Mouse (Mus musculus) thymus, adult 2 months (tissue): ENCODE data around the gene Metrnl. TPM values are rescaled to one million over a fixed set of nuclear protein-coding genes. Genes with fewer than 3 reads are reported as not detected.

ENCODE experiments used
- DNase-seq: peaks from one replicate; pipeline ENCODE4 v3.0.0; 2021
- H3K27ac ChIP-seq: fragments of 200-500 bp; 2 replicates; pipeline ENCODE4 v1.5.1; 2012; ENCODE audit warnings: low read length, control low read depth; ENCODE audit not compliant: control insufficient read depth, insufficient read depth
- H3K27me3 ChIP-seq: fragments of 200-500 bp; 2 replicates; pipeline ENCODE4 v1.6.1; 2012; ENCODE audit warnings: mild to moderate bottlenecking, low read length, moderate library complexity, mixed read lengths; ENCODE audit not compliant: control insufficient read depth, insufficient read depth
- H3K36me3 ChIP-seq: fragments of 200-500 bp; 2 replicates; pipeline ENCODE4 v1.6.1; 2012; ENCODE audit warnings: mild to moderate bottlenecking, low read length, moderate library complexity; ENCODE audit not compliant: control insufficient read depth, insufficient read depth
- H3K4me1 ChIP-seq: fragments of 200-500 bp; replicated peaks from 2 replicates; pipeline ENCODE4 v1.6.1; 2012; ENCODE audit warnings: low read length; ENCODE audit not compliant: control insufficient read depth, insufficient read depth
- H3K4me3 ChIP-seq: fragments of 200-500 bp; 2 replicates; pipeline ENCODE4 v1.5.1; 2012; ENCODE audit warnings: mild to moderate bottlenecking, low read length, control low read depth, moderate library complexity; ENCODE audit not compliant: control insufficient read depth, insufficient read depth
- CTCF ChIP-seq: fragments of 200-500 bp; IDR thresholded peaks from 2 replicates; pipeline ENCODE4 v1.5.1; 2012; ENCODE audit warnings: mild to moderate bottlenecking, control low read depth, low read length, moderate library complexity, borderline replicate concordance; ENCODE audit not compliant: control insufficient read depth, poor library complexity, insufficient read depth; ENCODE audit errors: extremely low read depth
- POLR2A ChIP-seq: fragments of 200-500 bp; IDR thresholded peaks from 2 replicates; pipeline ENCODE4 v1.6.1; 2012; ENCODE audit warnings: mild to moderate bottlenecking, low read length, control low read depth, moderate library complexity; ENCODE audit not compliant: control insufficient read depth, poor library complexity, insufficient read depth; ENCODE audit errors: extremely low read depth
- WGBS: fragments of 180-500 bp; shearing (Covaris S2); methylation state at CpG from one replicate; pipeline ENCODE4 v1.1.7; 2018; 5-methylcytosine and 5-hydroxymethylcytosine counted together
- polyA plus RNA-seq: library from polyadenylated mRNA; depleted of rRNA; stranded (reverse); fragments of >200 nt; gene quantifications from 2 replicates; pipeline ENCODE4 v1.2.3, GENCODE M21; 2012

Gene Metrnl
- polyA plus RNA-seq, 1 experiment: 17.6 TPM

- 91% methylated on average over 6 of the region's 6 CpGs for WGBS
- Histone ChIP-seq H3K36me3 (no peaks in the 10 kb centered on the region), H3K27ac (no peak overlapping the region)
Measured at GRCm38 (mm10) chr11:121717724-121718123, 16.4 kb downstream of the Metrnl start.

GRCm38 (mm10) chr11:121720752-121721151 is 19.4 kb downstream of the Metrnl start:
- H3K27ac ChIP-seq: no peak overlapping the region
- no peak for TF ChIP-seq POLR2A
- TF ChIP-seq CTCF: no peak
- H3K4me1 ChIP-seq: no peaks in the 10 kb centered on the region; the same call in 1 of the 2 replicates
- 82% methylated on average over 3 of the region's 3 CpGs for WGBS
- H3K4me3 ChIP-seq: no peak overlapping the region
- no peaks in the 10 kb centered on the region for H3K36me3 ChIP-seq
- no peaks in the 10 kb centered on the region for H3K27me3 ChIP-seq
- DNase-seq: no peak

More at GRCm38 (mm10) chr11:121717724-121718123, 16.4 kb downstream of the Metrnl start:
- H3K4me3 ChIP-seq: no peak overlapping the region
- TF ChIP-seq POLR2A (no peak), CTCF (no peak)
- DNase-seq: no peak
- H3K27me3 ChIP-seq: no peaks in the 10 kb centered on the region
- H3K4me1 ChIP-seq: no peaks in the 10 kb centered on the region; the same call in 1 of the 2 replicates

DNA sequence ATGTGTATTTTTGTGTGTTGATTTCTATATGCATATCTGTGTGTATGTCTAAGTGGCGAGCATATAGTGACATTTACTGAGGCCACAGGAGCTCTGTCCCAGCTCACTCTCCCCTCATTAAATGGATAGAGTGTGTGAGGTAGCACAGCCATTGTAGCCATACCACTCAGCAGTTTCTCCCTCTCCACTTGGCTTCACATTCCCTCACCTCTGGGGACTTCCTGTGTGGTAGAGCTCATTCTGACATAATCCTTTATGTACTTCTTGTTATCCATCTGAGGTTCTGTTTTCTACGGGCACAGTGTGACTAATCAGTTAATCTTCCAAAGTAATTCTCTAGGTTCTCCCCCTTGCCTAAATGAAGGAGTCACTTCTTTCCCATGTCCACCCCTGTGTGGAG is 21.1 kb downstream of the Metrnl start:
- Histone ChIP-seq H3K4me3 (no peak overlapping the region), H3K27me3 (no peaks in the 10 kb centered on the region), H3K4me1 (no peaks in the 10 kb centered on the region; the same call in 1 of the 2 replicates), H3K36me3 (no peaks in the 10 kb centered on the region), H3K27ac (no peak overlapping the region)
- no peak for TF ChIP-seq POLR2A
- TF ChIP-seq CTCF: no peak
- WGBS: 64% methylated on average over 2 of the region's 2 CpGs
- DNase-seq: no peak

- no peak for DNase-seq
- Histone ChIP-seq H3K4me3 (no peak overlapping the region), H3K27ac (no peak overlapping the region), H3K27me3 (no peaks in the 10 kb centered on the region), H3K36me3 (no peaks in the 10 kb centered on the region), H3K4me1 (no peaks in the 10 kb centered on the region)
- TF ChIP-seq CTCF (no peak), POLR2A (no peak)
- 86% methylated on average over 2 of the region's 2 CpGs for WGBS
Measured at GRCm38 (mm10) chr11:121726625-121727024, 25.3 kb downstream of the Metrnl start.

DNA sequence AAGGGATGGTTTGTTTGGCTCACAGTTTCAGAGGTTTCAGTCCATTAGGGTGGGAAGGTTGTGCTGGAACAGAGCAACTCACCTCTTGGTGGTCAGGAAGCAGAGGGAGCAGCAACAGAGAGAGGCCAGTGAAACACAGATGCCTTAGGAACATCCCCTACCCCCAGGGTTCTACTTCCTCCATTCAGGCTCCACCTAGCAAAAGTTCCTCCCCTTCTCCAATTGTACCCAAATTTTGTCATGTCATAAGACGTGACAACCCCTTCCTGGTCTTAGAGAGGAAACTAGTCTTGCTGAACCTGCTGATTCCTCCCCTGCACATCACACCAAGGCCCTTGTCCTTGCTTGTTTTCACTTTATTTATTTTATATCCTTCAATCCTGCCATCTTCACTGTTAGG is 32.8 kb downstream of the Metrnl start:
- H3K4me3 ChIP-seq: no peak overlapping the region
- no peak for DNase-seq
- no peak for TF ChIP-seq POLR2A
- H3K27me3 ChIP-seq: no peaks in the 10 kb centered on the region
- no peak overlapping the region for H3K27ac ChIP-seq
- 54% methylated on average over 1 of the region's 1 CpGs for WGBS
- no peaks in the 10 kb centered on the region for H3K4me1 ChIP-seq
- H3K36me3 ChIP-seq: no peaks in the 10 kb centered on the region

DNA sequence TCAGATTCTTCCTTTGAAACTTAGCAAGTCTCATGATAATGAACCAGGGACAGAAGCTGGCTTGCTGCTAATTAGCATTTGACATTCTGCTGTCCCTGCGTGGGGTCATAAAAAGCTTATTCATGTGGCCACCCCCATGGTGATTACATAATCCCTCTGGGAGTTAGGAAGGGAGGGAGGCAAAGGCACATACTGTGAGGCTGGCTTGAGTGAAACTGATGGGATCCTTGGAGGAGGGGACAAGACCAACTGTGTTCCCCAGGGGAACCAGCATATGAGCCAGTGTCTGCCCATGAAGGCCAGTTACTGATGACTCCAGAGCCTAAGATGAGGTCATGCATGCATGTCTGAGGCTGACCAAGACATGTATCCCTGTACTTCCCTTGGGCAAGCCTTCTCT is 33.5 kb downstream of the Metrnl start:
- 90% methylated on average over 1 of the region's 1 CpGs for WGBS
- TF ChIP-seq POLR2A (no peak), CTCF (no peak)
- no peak overlapping the region for H3K4me3 ChIP-seq
- DNase-seq: no peak
- no peaks in the 10 kb centered on the region for H3K4me1 ChIP-seq
- no peaks in the 10 kb centered on the region for H3K36me3 ChIP-seq
- no peak overlapping the region for H3K27ac ChIP-seq
- no peaks in the 10 kb centered on the region for H3K27me3 ChIP-seq

- TF ChIP-seq CTCF (no peak), POLR2A (no peak)
- Histone ChIP-seq H3K4me1 (no peaks in the 10 kb centered on the region), H3K4me3 (no peak overlapping the region), H3K36me3 (no peaks in the 10 kb centered on the region), H3K27ac (no peak overlapping the region), H3K27me3 (no peaks in the 10 kb centered on the region)
- DNase-seq: no peak
- WGBS: 81% methylated on average over 3 of the region's 3 CpGs
Measured at GRCm38 (mm10) chr11:121738616-121739015, 37.3 kb downstream of the Metrnl start.
